Mouse (Mus musculus) lung, embryonic 16.5 days (tissue): ENCODE data around the gene Bmp5. TPM values are rescaled to one million over a fixed set of nuclear protein-coding genes. Genes with fewer than 3 reads are reported as not detected.

Source experiments
- ATAC-seq: fragments of 200-750 bp; cut with Nextera tagmentation; 2 replicates; pipeline ENCODE4 v1.8.0; 2017; ENCODE audit warnings: low read depth, mild to moderate bottlenecking, moderate library complexity
- H3K27ac ChIP-seq: fragments of 300-500 bp; sonication (generic); 2 replicates; pipeline ENCODE4 v1.5.1; 2014; ENCODE audit warnings: mild to moderate bottlenecking, control low read depth, low read length
- H3K27me3 ChIP-seq: fragments of 300-500 bp; sonication (generic); 2 replicates; pipeline ENCODE4 v1.6.1; 2014; ENCODE audit warnings: low read depth, low read length, mixed read lengths; ENCODE audit not compliant: control insufficient read depth, insufficient read depth
- H3K36me3 ChIP-seq: fragments of 300-500 bp; sonication (generic); 2 replicates; pipeline ENCODE4 v1.6.1; 2014; ENCODE audit warnings: low read length; ENCODE audit not compliant: control insufficient read depth, insufficient read depth
- H3K4me1 ChIP-seq: fragments of 300-500 bp; sonication (generic); replicated peaks from 2 replicates; pipeline ENCODE4 v1.6.1; 2014; ENCODE audit warnings: low read length, mixed read lengths; ENCODE audit not compliant: control insufficient read depth, insufficient read depth
- H3K4me2 ChIP-seq: fragments of 300-500 bp; sonication (generic); 2 replicates; pipeline ENCODE4 v1.6.1; 2014; ENCODE audit warnings: low read depth, low read length, control low read depth
- H3K4me3 ChIP-seq: fragments of 300-500 bp; sonication (generic); 2 replicates; pipeline ENCODE4 v1.5.1; 2014; ENCODE audit warnings: mild to moderate bottlenecking, low read length, control low read depth
- H3K9ac ChIP-seq: fragments of 300-500 bp; sonication (generic); 2 replicates; pipeline ENCODE4 v1.6.1; 2014; ENCODE audit warnings: low read length, control low read depth
- H3K9me3 ChIP-seq: fragments of 300-500 bp; sonication (generic); 2 replicates; pipeline ENCODE4 v1.6.1; 2016; ENCODE audit warnings: low read length; ENCODE audit not compliant: control insufficient read depth
- WGBS: fragments of 180-500 bp; shearing (Covaris S2); extraction: QIAGEN DNeasy Blood & Tissue Kit; methylation state at CpG from one replicate; pipeline ENCODE4 v1.1.7; 2014; 5-methylcytosine and 5-hydroxymethylcytosine counted together
- polyA plus RNA-seq: library from polyadenylated mRNA; unstranded; fragments of >200 nt; fragmentation: Nextera tagmentation; extraction: Ambion mirVana; gene quantifications from 2 replicates; pipeline ENCODE4 v1.2.1, GENCODE M21; 2015

Gene Bmp5
- polyA plus RNA-seq, result 32.3 and 35.3 TPM in 2 replicates

GRCm38 (mm10) chr9:75775129-75775845 is at the start of gene Bmp5:
TSS of gene Bmp5 (plus strand) at chr9:75775364.
- peak within 1 kb of the TSS; percentile 70 for H3K4me3 ChIP-seq
- peak within 1 kb of the TSS; percentile 84 for H3K9ac ChIP-seq
- H3K27me3 ChIP-seq, result no peaks in the 10 kb centered on the region
- H3K9me3 ChIP-seq, result no peaks in the 10 kb centered on the region
- no peaks in the 10 kb centered on the region for H3K36me3 ChIP-seq
- peak within 1 kb of the TSS; percentile 69 for H3K27ac ChIP-seq
- 11% methylated on average over 7 of the region's 7 CpGs for WGBS
- peak; percentile 86 for ATAC-seq
- peak within 1 kb of the TSS; percentile 56 for H3K4me2 ChIP-seq
- peaks cover 7% of the 10 kb centered on the region; the same call in 1 of the 2 replicates for H3K4me1 ChIP-seq

GRCm38 (mm10) chr9:75760075-75760474 is 15.1 kb upstream of the Bmp5 start:
- Histone ChIP-seq H3K36me3 (no peaks in the 10 kb centered on the region), H3K4me2 (peak overlapping the region; percentile 45), H3K9me3 (no peaks in the 10 kb centered on the region), H3K4me1 (no peaks in the 10 kb centered on the region), H3K9ac (no peak overlapping the region; the same call in 1 of the 2 replicates), H3K27me3 (no peaks in the 10 kb centered on the region), H3K4me3 (0 out of 2 replicates have a peak overlapping the region, but pooled peaks have one; percentile 9), H3K27ac (no peak overlapping the region)
- 12% methylated on average over 5 of the region's 5 CpGs for WGBS
- ATAC-seq, result no peak

GRCm38 (mm10) chr9:75761567-75761966 is 13.6 kb upstream of the Bmp5 start:
- H3K9ac ChIP-seq, result no peak overlapping the region
- H3K4me1 ChIP-seq, result no peaks in the 10 kb centered on the region
- no peaks in the 10 kb centered on the region for H3K27me3 ChIP-seq
- no peak overlapping the region for H3K4me2 ChIP-seq
- WGBS, result 84% methylated on average over 2 of the region's 2 CpGs
- H3K36me3 ChIP-seq, result no peaks in the 10 kb centered on the region
- H3K4me3 ChIP-seq, result no peak overlapping the region
- H3K9me3 ChIP-seq, result no peaks in the 10 kb centered on the region
- no peak overlapping the region for H3K27ac ChIP-seq
- ATAC-seq, result no peak

- H3K27ac ChIP-seq, result no peak overlapping the region
- 13% methylated on average over 5 of the region's 5 CpGs for WGBS
- no peaks in the 10 kb centered on the region for H3K9me3 ChIP-seq
- ATAC-seq, result no peak
- H3K4me3 ChIP-seq, result no peak overlapping the region
- no peaks in the 10 kb centered on the region for H3K36me3 ChIP-seq
- H3K27me3 ChIP-seq, result no peaks in the 10 kb centered on the region
- no peak overlapping the region for H3K9ac ChIP-seq
- H3K4me2 ChIP-seq, result peak overlapping the region; percentile 15; the same call in 1 of the 2 replicates
- H3K4me1 ChIP-seq, result no peaks in the 10 kb centered on the region
Observed at GRCm38 (mm10) chr9:75762487-75762886, 12.7 kb upstream of the Bmp5 start.

GRCm38 (mm10) chr9:75764792-75765191 is 10.4 kb upstream of the Bmp5 start:
- Histone ChIP-seq H3K4me2 (no peak overlapping the region), H3K4me3 (no peak overlapping the region), H3K36me3 (no peaks in the 10 kb centered on the region), H3K4me1 (no peaks in the 10 kb centered on the region), H3K9ac (no peak overlapping the region), H3K27me3 (no peaks in the 10 kb centered on the region), H3K9me3 (no peaks in the 10 kb centered on the region), H3K27ac (no peak overlapping the region)
- 69% methylated on average over 7 of the region's 7 CpGs for WGBS
- no peak for ATAC-seq

GRCm38 (mm10) chr9:75766521-75766920 is 8.6 kb upstream of the Bmp5 start:
- no peaks in the 10 kb centered on the region for H3K4me1 ChIP-seq
- H3K4me3 ChIP-seq, result no peak overlapping the region
- WGBS, result 60% methylated on average over 5 of the region's 5 CpGs
- no peak for ATAC-seq
- H3K9me3 ChIP-seq, result no peaks in the 10 kb centered on the region
- no peaks in the 10 kb centered on the region for H3K36me3 ChIP-seq
- H3K4me2 ChIP-seq, result no peak overlapping the region
- no peak overlapping the region for H3K27ac ChIP-seq
- H3K9ac ChIP-seq, result no peak overlapping the region
- no peaks in the 10 kb centered on the region for H3K27me3 ChIP-seq

- peaks cover 3% of the 10 kb centered on the region; the same call in 1 of the 2 replicates for H3K4me1 ChIP-seq
- 34% methylated on average over 3 of the region's 3 CpGs for WGBS
- no peak for ATAC-seq
- no peak overlapping the region for H3K4me2 ChIP-seq
- no peaks in the 10 kb centered on the region for H3K27me3 ChIP-seq
- H3K27ac ChIP-seq, result no peak overlapping the region
- no peak overlapping the region for H3K9ac ChIP-seq
- no peaks in the 10 kb centered on the region for H3K9me3 ChIP-seq
- no peaks in the 10 kb centered on the region for H3K36me3 ChIP-seq
- no peak overlapping the region for H3K4me3 ChIP-seq
Observed at GRCm38 (mm10) chr9:75769042-75769441, 6.1 kb upstream of the Bmp5 start.

GRCm38 (mm10) chr9:75776153-75776552 is 989 bp downstream of the Bmp5 start:
- Histone ChIP-seq H3K9ac (peak overlapping the region; percentile 84), H3K27me3 (no peaks in the 10 kb centered on the region), H3K4me3 (peak overlapping the region; percentile 70), H3K9me3 (no peaks in the 10 kb centered on the region), H3K27ac (peak overlapping the region; percentile 69), H3K4me1 (peaks cover 7% of the 10 kb centered on the region; the same call in 1 of the 2 replicates), H3K4me2 (peak overlapping the region; percentile 56), H3K36me3 (no peaks in the 10 kb centered on the region)
- no peak for ATAC-seq
- 6% methylated on average over 7 of the region's 7 CpGs for WGBS

- H3K36me3 ChIP-seq, result no peaks in the 10 kb centered on the region
- H3K9me3 ChIP-seq, result no peaks in the 10 kb centered on the region
- whole genome bisulfite sequencing, result 19% methylated on average over 9 of the region's 9 CpGs
- peak; percentile 75 for ATAC-seq
- H3K4me2 ChIP-seq, result peak overlapping the region; percentile 45
- no peak overlapping the region for H3K27ac ChIP-seq
- peak overlapping the region; percentile 4; the same call in 1 of the 2 replicates for H3K9ac ChIP-seq
- H3K4me3 ChIP-seq, result peak overlapping the region; percentile 42
- H3K4me1 ChIP-seq, result peaks cover 6% of the 10 kb centered on the region; the same call in 1 of the 2 replicates
- H3K27me3 ChIP-seq, result no peaks in the 10 kb centered on the region
Observed at GRCm38 (mm10) chr9:75778762-75779346, 3.7 kb downstream of the Bmp5 start.
